Mouse (Mus musculus): ENCODE measurements at regions not wholly inside any gene's neighbourhood (a gene's known extent, or its start where the extent isn't known, plus 50 kb on each side); places are given as distances from the start of the nearest gene placed in this dataset.
A peak's percentile ranks its signal among the peaks of the same experiment; 100 is the strongest.

DNA sequence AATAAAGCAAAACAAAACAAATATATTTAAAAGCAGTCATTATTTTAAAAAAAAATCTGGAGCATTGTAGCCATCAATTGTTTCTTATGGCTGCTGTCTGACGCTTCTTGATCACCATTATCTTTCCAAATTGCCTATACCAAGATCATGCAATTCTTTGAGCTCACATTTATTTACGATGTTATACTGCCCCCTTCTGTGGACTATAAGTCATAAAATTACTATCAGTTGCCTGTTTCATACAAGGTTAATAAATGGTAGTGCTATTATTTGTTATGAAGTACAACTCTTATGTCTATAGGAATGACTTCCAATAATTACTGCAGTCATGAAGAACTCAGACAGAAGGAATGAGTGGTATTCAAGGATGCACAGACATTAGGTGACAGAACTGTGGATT is 57.3 kb upstream of the Eda2r start:
- TF ChIP-seq CTCF (IDR thresholded peaks at IDR 0.05; ENCODE audit: low read depth): no peak
- 40% methylated on average over 2 of the region's 2 CpGs for WGBS
- no peak for DNase-seq

GRCm38 (mm10) chrX:97431391-97431803 is 54.4 kb upstream of the Eda2r start:
- DNase-seq (peak; percentile 81), ATAC-seq (peak; percentile 81)
- H3K4me1 ChIP-seq (ENCODE audit: insufficient read depth): no peaks in the 10 kb centered on the region
- no peaks in the 10 kb centered on the region for H3K36me3 ChIP-seq (ENCODE audit: insufficient read depth)
- TF ChIP-seq CTCF (IDR thresholded peaks at IDR 0.05; ENCODE audit: low read depth): peak; percentile 70
- H3K27me3 ChIP-seq (ENCODE audit: insufficient read depth, low read length): no peaks in the 10 kb centered on the region
- peak overlapping the region; percentile 35 for H3K4me2 ChIP-seq (ENCODE audit: low read depth)
- 18% methylated on average over 6 of the region's 6 CpGs for WGBS
- H3K9ac ChIP-seq: 0 out of 2 replicates have a peak overlapping the region, but pooled peaks have one; percentile 41
- H3K9me3 ChIP-seq (ENCODE audit: low read length): no peaks in the 10 kb centered on the region
- H3K27ac ChIP-seq (ENCODE audit: low read depth, low read length): no peak overlapping the region
- H3K4me3 ChIP-seq (ENCODE audit: low read depth, low read length): peak overlapping the region; percentile 33

More for the DNA sequence above, 57.3 kb upstream of the Eda2r start:
- no peaks in the 10 kb centered on the region for H3K9me3 ChIP-seq (ENCODE audit: low read length)
- no peak overlapping the region for H3K4me3 ChIP-seq (ENCODE audit: low read depth, low read length)
- no peak for ATAC-seq
- no peak overlapping the region for H3K27ac ChIP-seq (ENCODE audit: low read depth, low read length)
- H3K4me2 ChIP-seq (ENCODE audit: low read depth): no peak overlapping the region
- H3K36me3 ChIP-seq (ENCODE audit: insufficient read depth): no peaks in the 10 kb centered on the region
- no peak overlapping the region for H3K9ac ChIP-seq
- no peaks in the 10 kb centered on the region for H3K4me1 ChIP-seq (ENCODE audit: insufficient read depth)
- no peaks in the 10 kb centered on the region for H3K27me3 ChIP-seq (ENCODE audit: insufficient read depth, low read length)
